Mouse (Mus musculus): ENCODE results near the gene Stim1.

GRCm38 (mm10) chr7:102440822-102441656 is 173.4 kb downstream of the Stim1 start:
- TF ChIP-seq POLR2A (IDR thresholded peaks at IDR 0.05; ENCODE audit: borderline replicate concordance, insufficient read depth, low read length), result no peak
- TF ChIP-seq CTCF (IDR thresholded peaks at IDR 0.05; ENCODE audit: borderline replicate concordance, insufficient read depth, low read depth, low read length), result no peak
